Mouse (Mus musculus): ENCODE results near the gene Stxbp1. TPM values are rescaled to one million over a fixed set of nuclear protein-coding genes. Genes with fewer than 3 reads are reported as not detected.

The Stxbp1 gene
- 8.2 TPM for polyA plus RNA-seq (2014; fragmentation: Illumina TruSeq; extraction: RNeasy Lipid Tissue Mini Kit (QIAGEN cat#74804); ENCODE audit: low read depth, low replicate concordance)

GRCm38 (mm10) chr2:32846805-32847467, at the start of gene Stxbp1:
TSS of gene Stxbp1 (minus strand) at chr2:32847245.

GRCm38 (mm10) chr2:32875675-32876489, 28.8 kb upstream of the Stxbp1 start, which contains the start of gene Fam129b:
TSS of gene Fam129b (plus strand) at chr2:32876114.

GRCm38 (mm10) chr2:32784048-32784681, 62.9 kb downstream of the Stxbp1 start, which contains the start of gene Cfap157:
TSS of gene Cfap157 (minus strand) at chr2:32784428.

GRCm38 (mm10) chr2:32775359-32776074, 71.5 kb downstream of the Stxbp1 start, which contains the start of the genes Ttc16 and Ptrh1:
TSS of gene Ttc16 (minus strand) at chr2:32775633.
TSS of gene Ptrh1 (plus strand) at chr2:32775786.

GRCm38 (mm10) chr2:32757056-32757845, 89.8 kb downstream of the Stxbp1 start, which contains the start of gene Tor2a:
TSS of gene Tor2a (plus strand) at chr2:32757234.

GRCm38 (mm10) chr2:32740916-32741272, 106.2 kb downstream of the Stxbp1 start, which contains the start of gene 6330409D20Rik:
TSS of gene 6330409D20Rik (minus strand) at chr2:32741016.

Other genes starting within 250 kb of the Stxbp1 start
- gene St6galnac6, start 247.5 kb downstream of the Stxbp1 start, polyA plus RNA-seq (2014; fragmentation: Illumina TruSeq; extraction: RNeasy Lipid Tissue Mini Kit (QIAGEN cat#74804); ENCODE audit: low read depth, low replicate concordance), result 7.6 TPM
- gene Ak1, start 225.5 kb downstream of the Stxbp1 start, polyA plus RNA-seq (2014; fragmentation: Illumina TruSeq; extraction: RNeasy Lipid Tissue Mini Kit (QIAGEN cat#74804); ENCODE audit: low read depth, low replicate concordance), result 9.0 TPM
- gene Eng, start 200.7 kb downstream of the Stxbp1 start, polyA plus RNA-seq (2014; fragmentation: Illumina TruSeq; extraction: RNeasy Lipid Tissue Mini Kit (QIAGEN cat#74804); ENCODE audit: low read depth, low replicate concordance), result 3.0 TPM
- not detected for gene Fpgs, start 143.1 kb downstream of the Stxbp1 start, polyA plus RNA-seq (2014; fragmentation: Illumina TruSeq; extraction: RNeasy Lipid Tissue Mini Kit (QIAGEN cat#74804); ENCODE audit: low read depth, low replicate concordance)
- 45.2 TPM for gene Cdk9, start 134.2 kb downstream of the Stxbp1 start, polyA plus RNA-seq (2014; fragmentation: Illumina TruSeq; extraction: RNeasy Lipid Tissue Mini Kit (QIAGEN cat#74804); ENCODE audit: low read depth, low replicate concordance)
- gene Sh2d3c, start 126.2 kb downstream of the Stxbp1 start, polyA plus RNA-seq (2014; fragmentation: Illumina TruSeq; extraction: RNeasy Lipid Tissue Mini Kit (QIAGEN cat#74804); ENCODE audit: low read depth, low replicate concordance), result 0.52 TPM
- not detected for gene 6330409D20Rik, start 106.2 kb downstream of the Stxbp1 start, polyA plus RNA-seq (2014; fragmentation: Illumina TruSeq; extraction: RNeasy Lipid Tissue Mini Kit (QIAGEN cat#74804); ENCODE audit: low read depth, low replicate concordance)
- gene Tor2a, start 90.0 kb downstream of the Stxbp1 start, polyA plus RNA-seq (2014; fragmentation: Illumina TruSeq; extraction: RNeasy Lipid Tissue Mini Kit (QIAGEN cat#74804); ENCODE audit: low read depth, low replicate concordance), result 0.64 TPM
- not detected for gene Ttc16, start 71.6 kb downstream of the Stxbp1 start, polyA plus RNA-seq (2014; fragmentation: Illumina TruSeq; extraction: RNeasy Lipid Tissue Mini Kit (QIAGEN cat#74804); ENCODE audit: low read depth, low replicate concordance)
- 0.70 TPM for gene Ptrh1, start 71.5 kb downstream of the Stxbp1 start, polyA plus RNA-seq (2014; fragmentation: Illumina TruSeq; extraction: RNeasy Lipid Tissue Mini Kit (QIAGEN cat#74804); ENCODE audit: low read depth, low replicate concordance)
- gene Cfap157, start 62.8 kb downstream of the Stxbp1 start, polyA plus RNA-seq (2014; fragmentation: Illumina TruSeq; extraction: RNeasy Lipid Tissue Mini Kit (QIAGEN cat#74804); ENCODE audit: low read depth, low replicate concordance), result not detected
- 0.47 TPM for gene Fam129b, start 28.9 kb upstream of the Stxbp1 start, polyA plus RNA-seq (2014; fragmentation: Illumina TruSeq; extraction: RNeasy Lipid Tissue Mini Kit (QIAGEN cat#74804); ENCODE audit: low read depth, low replicate concordance)
- 137 TPM for gene Rpl12, start 114.3 kb upstream of the Stxbp1 start, polyA plus RNA-seq (2014; fragmentation: Illumina TruSeq; extraction: RNeasy Lipid Tissue Mini Kit (QIAGEN cat#74804); ENCODE audit: low read depth, low replicate concordance)
- gene Lrsam1, start 114.4 kb upstream of the Stxbp1 start, polyA plus RNA-seq (2014; fragmentation: Illumina TruSeq; extraction: RNeasy Lipid Tissue Mini Kit (QIAGEN cat#74804); ENCODE audit: low read depth, low replicate concordance), result 10.0 TPM
- gene Slc2a8, start 134.8 kb upstream of the Stxbp1 start, polyA plus RNA-seq (2014; fragmentation: Illumina TruSeq; extraction: RNeasy Lipid Tissue Mini Kit (QIAGEN cat#74804); ENCODE audit: low read depth, low replicate concordance), result not detected

Data from adrenal gland, adult 10 weeks (tissue).